Mouse (Mus musculus): ENCODE measurements around the gene Olfr466.

The Olfr466 gene

GRCm38 (mm10) chr13:65149940-65150339 lies at the start of gene Olfr466:
Gene Olfr466, plus strand, starts transcription at chr13:65150240.
- no peak for DNase-seq

- no peak for DNase-seq
These were observed 49.4 kb upstream of the Olfr466 start for GRCm38 (mm10) chr13:65100678-65101077.

GRCm38 (mm10) chr13:65101232-65101631 lies 48.8 kb upstream of the Olfr466 start:
- DNase-seq, result no peak

GRCm38 (mm10) chr13:65111961-65112360 lies 38.1 kb upstream of the Olfr466 start:
- peak; percentile 27 for DNase-seq

- DNase-seq, result peak; percentile 93
These were observed 37.5 kb upstream of the Olfr466 start, which contains the start of gene Mfsd14b for GRCm38 (mm10) chr13:65112459-65113110. Gene Mfsd14b, minus strand, starts transcription at chr13:65112975.

- DNase-seq, result no peak
These were observed 36.8 kb upstream of the Olfr466 start for GRCm38 (mm10) chr13:65113239-65113638.

- DNase-seq, result no peak
These were observed 29.1 kb upstream of the Olfr466 start for GRCm38 (mm10) chr13:65120984-65121383.

GRCm38 (mm10) chr13:65122111-65122510 lies 27.9 kb upstream of the Olfr466 start:
- no peak for DNase-seq

GRCm38 (mm10) chr13:65127063-65127847 lies 22.8 kb upstream of the Olfr466 start:
- no peak for DNase-seq

GRCm38 (mm10) chr13:65137789-65138188 lies 12.3 kb upstream of the Olfr466 start, which contains the start of gene Olfr465-ps1:
Gene Olfr465-ps1, plus strand, starts transcription at chr13:65138089.
- no peak for DNase-seq

- no peak for DNase-seq
These were observed 24.1 kb downstream of the Olfr466 start for GRCm38 (mm10) chr13:65174102-65174501.

- DNase-seq, result peak; percentile 36
These were observed 25.9 kb downstream of the Olfr466 start for GRCm38 (mm10) chr13:65175734-65176471.

GRCm38 (mm10) chr13:65176472-65177091 lies 26.5 kb downstream of the Olfr466 start:
- DNase-seq, result no peak

- no peak for DNase-seq
These were observed 50.6 kb downstream of the Olfr466 start for GRCm38 (mm10) chr13:65200667-65201066.
